Mouse (Mus musculus) spleen, adult 2 months (tissue): ENCODE data around the gene Sppl2c.

Experiments used
- CTCF ChIP-seq: fragments of 200-500 bp; IDR thresholded peaks from 2 replicates; pipeline ENCODE4 v1.5.1; 2011; ENCODE audit warnings: mild to moderate bottlenecking, inconsistent platforms; ENCODE audit not compliant: insufficient read depth, insufficient read length, insufficient replicate concordance; ENCODE audit errors: extremely low read depth
- POLR2A ChIP-seq: fragments of 200-500 bp; IDR thresholded peaks from 2 replicates; pipeline ENCODE4 v1.6.1; 2011; ENCODE audit warnings: low read depth, low read length, inconsistent platforms

GRCm38 (mm10) chr11:104138976-104139375 lies 47.2 kb upstream of the Sppl2c start:
- TF ChIP-seq CTCF: no peak
- no peak for TF ChIP-seq POLR2A
